Mouse (Mus musculus): Measurements from ENCODE around the gene Ubl7. TPM values are rescaled to one million over a fixed set of nuclear protein-coding genes. Genes with fewer than 3 reads are reported as not detected.

Ubl7 gene
- total and polyA plus RNA-seq, 3 experiments = 24.7 to 81.1 (median 37.3) TPM

GRCm38 (mm10) chr9:57935683-57936437 lies 25.1 kb downstream of the Ubl7 start:
- Histone ChIP-seq H3K27ac (ENCODE audit: insufficient read depth, low read depth) (peak overlapping the region; percentile 35; the same call in 1 of the 2 replicates), H3K27me3 (replicated peaks) (no peaks in the 10 kb centered on the region), H3K79me2 (replicated peaks; ENCODE audit: control insufficient read depth, extremely low read depth, insufficient read depth, poor library complexity, severe bottlenecking) (peaks cover 25% of the 10 kb centered on the region), H3K9ac (ENCODE audit: insufficient read depth, low read depth) (no peak overlapping the region; the same call in 1 of the 2 replicates), H3K36me3 (replicated peaks in 1 of 2; ENCODE audit: control insufficient read depth in 1 of 2, insufficient read depth in 1 of 2, low read length in 1 of 2) (peaks cover 5 to 18% of the 10 kb centered on the region in 2 experiments), H3K4me1 (ENCODE audit: control insufficient read depth in 1 of 2, insufficient read depth in 2 of 2) (peaks cover 30 to 76% of the 10 kb centered on the region in 2 experiments), H3K9me3 (replicated peaks; ENCODE audit: low read length) (no peaks in the 10 kb centered on the region), H3K4me3 (replicated peaks in 1 of 3; ENCODE audit: low read depth in 2 of 3, low read length in 2 of 3, poor library complexity in 1 of 3) (no peak overlapping the region), H3K4me2 (ENCODE audit: insufficient read depth, low read depth, poor library complexity, severe bottlenecking) (no peak overlapping the region)
- dilution Hi-C loops (cut with MboI; ENCODE audit: extremely low pct_ligation_motif_present, extremely low pct_unique_long_range_greater_than_20kb, low sequenced_read_pairs) (no loop called here), in situ Hi-C loops (cut with MboI; ENCODE audit: low pct_ligation_motif_present, low pct_unique_long_range_greater_than_20kb, low sequenced_read_pairs) (loop anchor here (5.0 kb wide), 1 partner anchor 56 kb away; no protein-coding TSS in a partner anchor)
- peak; percentile 90 for DNase-seq (ENCODE audit: extremely low read depth)
- peak; percentile 100 for TF ChIP-seq SMC3 (IDR thresholded peaks at IDR 0.05; ENCODE audit: low read depth, low read length)
- TF ChIP-seq CHD1 (IDR thresholded peaks at IDR 0.05; ENCODE audit: low read depth, low read length) = no peak
- no peak for TF ChIP-seq MAX (IDR thresholded peaks at IDR 0.05; ENCODE audit: low read length)
- TF ChIP-seq TCF12 (IDR thresholded peaks at IDR 0.05; ENCODE audit: low read depth, low read length) = 0 out of 2 replicates have a peak, but pooled peaks have one; percentile 28
- peak; percentile 34; the same call in 1 of the 2 replicates for TF ChIP-seq MXI1 (IDR thresholded peaks at IDR 0.05; ENCODE audit: low read depth, low read length)
- TF ChIP-seq HCFC1 (IDR thresholded peaks at IDR 0.05; ENCODE audit: low read depth, low read length) = no peak
- no peak; the same call in 1 of the 2 replicates for TF ChIP-seq POLR2AphosphoS2 (IDR thresholded peaks at IDR 0.05; ENCODE audit: low read depth, low read length)
- TF ChIP-seq RCOR1 (conservative IDR thresholded peaks at IDR 0.05; ENCODE audit: low read depth, low read length) = no peak
- TF ChIP-seq UBTF (IDR thresholded peaks at IDR 0.05; ENCODE audit: low read depth, low read length) = no peak
- TF ChIP-seq ZC3H11A (IDR thresholded peaks at IDR 0.05; ENCODE audit: low read depth, low read length) = peak; percentile 99
- TF ChIP-seq KAT2A (IDR thresholded peaks at IDR 0.05; ENCODE audit: insufficient replicate concordance, low read length) = no peak
- TF ChIP-seq NELFE (IDR thresholded peaks at IDR 0.05; ENCODE audit: low read depth, low read length) = peak; percentile 41; the same call in 1 of the 2 replicates
- TF ChIP-seq EP300 (IDR thresholded peaks at IDR 0.05; ENCODE audit: low read length) = no peak
- TF ChIP-seq GABPA (IDR thresholded peaks at IDR 0.05; ENCODE audit: insufficient replicate concordance, low read depth, low read length) = no peak
- no peak; the same call in 1 of the 2 replicates for TF ChIP-seq MAZ (IDR thresholded peaks at IDR 0.05; ENCODE audit: low read depth, low read length)
- peak; percentile 72 to 98 for TF ChIP-seq CTCF (conservative IDR thresholded peaks at IDR 0.05 in 1 of 2, IDR thresholded peaks at IDR 0.05 in 1 of 2; ENCODE audit: low read depth in 2 of 2, low read length in 2 of 2)
- TF ChIP-seq SIN3A (IDR thresholded peaks at IDR 0.05; ENCODE audit: low read length) = peak; percentile 74; the same call in 1 of the 2 replicates
- TF ChIP-seq ZMIZ1 (IDR thresholded peaks at IDR 0.05; ENCODE audit: low read depth, low read length) = no peak
- TF ChIP-seq ELF1 (IDR thresholded peaks at IDR 0.05; ENCODE audit: low read depth, low read length) = no peak
- TF ChIP-seq CHD2 (IDR thresholded peaks at IDR 0.05; ENCODE audit: low read length) = no peak; the same call in 1 of the 2 replicates
- no peak; the same call in none of the 2 replicates for TF ChIP-seq RAD21 (IDR thresholded peaks at IDR 0.05; ENCODE audit: low read depth, low read length)
- no peak for TF ChIP-seq NRF1 (IDR thresholded peaks at IDR 0.05; ENCODE audit: low read depth, low read length)
- no peak for TF ChIP-seq TBP (conservative IDR thresholded peaks at IDR 0.05; ENCODE audit: low read depth, low read length)
- TF ChIP-seq PAX5 (IDR thresholded peaks at IDR 0.05; ENCODE audit: low read length) = no peak
- 0 out of 2 replicates have a peak, but pooled peaks have one; percentile 41 for TF ChIP-seq MYC (IDR thresholded peaks at IDR 0.05; ENCODE audit: low read depth, low read length)
- peak; percentile 1; the same call in 1 of the 2 replicates for TF ChIP-seq MEF2A (IDR thresholded peaks at IDR 0.05; ENCODE audit: borderline replicate concordance, low read depth, low read length)
- 0 out of 2 replicates have a peak, but pooled peaks have one; percentile 44 for TF ChIP-seq E2F4 (IDR thresholded peaks at IDR 0.05; ENCODE audit: insufficient replicate concordance, low read depth, low read length)
- no peak for TF ChIP-seq ETS1 (conservative IDR thresholded peaks at IDR 0.05; ENCODE audit: low read depth, low read length)
- TF ChIP-seq JUN (IDR thresholded peaks at IDR 0.05; ENCODE audit: insufficient read depth, low read depth, low read length) = no peak
- TF ChIP-seq USF1 (IDR thresholded peaks at IDR 0.05; ENCODE audit: low read depth, low read length) = no peak
- TF ChIP-seq JUND (conservative IDR thresholded peaks at IDR 0.05; ENCODE audit: low read depth, low read length) = peak; percentile 51; the same call in 1 of the 2 replicates
- TF ChIP-seq MAFK (IDR thresholded peaks at IDR 0.05; ENCODE audit: insufficient replicate concordance, low read length) = no peak
- peak; percentile 64 for TF ChIP-seq IRF4 (IDR thresholded peaks at IDR 0.05; ENCODE audit: low read depth, low read length)
- no peak for TF ChIP-seq POLR2A (IDR thresholded peaks at IDR 0.05; ENCODE audit: low read depth, low read length)
- no peak for TF ChIP-seq USF2 (conservative IDR thresholded peaks at IDR 0.05; ENCODE audit: low read depth, low read length)
- no peak for TF ChIP-seq BHLHE40 (IDR thresholded peaks at IDR 0.05; ENCODE audit: low read depth, low read length)
- TF ChIP-seq ZKSCAN1 (IDR thresholded peaks at IDR 0.05; ENCODE audit: borderline replicate concordance, low read depth, low read length) = no peak
- TF ChIP-seq ZNF384 (IDR thresholded peaks at IDR 0.05; ENCODE audit: low read depth, low read length) = no peak
